Mouse (Mus musculus): ENCODE measurements around the gene Iapp.
"Not testable (repeated sequence)": the region's sequence is repeated elsewhere in the genome, so short reads cannot be mapped to it uniquely, and the experiment has no call there.

Iapp gene

DNA sequence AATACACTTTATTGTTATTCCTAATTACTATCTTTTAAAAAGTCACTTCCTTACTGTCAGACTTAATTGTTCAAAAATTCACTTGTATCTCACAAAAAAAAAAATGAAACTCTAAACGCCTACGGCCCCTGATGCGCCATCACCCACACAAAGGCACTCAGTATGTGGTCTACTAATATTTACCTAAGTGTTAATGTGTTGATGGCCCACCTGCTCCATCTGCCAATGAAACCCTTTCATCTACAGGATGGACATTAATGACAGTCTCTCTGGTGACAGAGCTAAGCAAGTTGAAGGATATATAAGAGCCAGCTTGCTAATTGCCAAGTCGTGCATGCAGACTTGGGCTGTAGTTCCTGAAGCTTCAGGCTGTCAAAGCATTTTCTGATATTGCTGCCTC lies at the start of gene Iapp:
TSS of gene Iapp (plus strand) at position 326 of the 400 bp plus-strand sequence.
- no peak for DNase-seq (ENCODE audit: low spot score)

DNA sequence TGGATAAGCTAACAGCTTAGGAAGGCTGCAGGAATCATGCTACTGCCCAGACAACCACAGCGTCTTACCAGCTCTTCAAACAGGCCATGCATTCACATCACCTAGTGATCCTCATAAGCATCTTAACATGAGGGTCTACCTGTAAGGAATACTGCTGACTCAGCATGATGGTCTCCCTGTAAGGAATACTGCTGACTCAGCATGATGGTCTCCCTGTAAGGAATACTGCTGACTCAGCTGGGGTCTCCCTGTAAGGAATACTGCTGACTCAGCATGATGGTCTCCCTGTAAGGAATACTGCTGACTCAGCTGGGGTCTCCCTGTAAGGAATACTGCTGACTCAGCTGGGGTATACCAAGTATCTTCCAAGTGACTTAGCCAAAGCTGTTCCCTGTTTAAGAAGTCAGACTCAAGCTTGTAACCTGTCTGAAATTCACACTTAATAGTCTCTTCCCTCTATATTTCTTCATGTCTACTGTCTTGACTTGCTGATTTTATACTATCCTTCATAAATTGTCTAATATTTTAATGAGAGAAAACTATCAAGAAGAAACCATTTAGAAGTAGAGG lies 47.4 kb upstream of the Iapp start:
- DNase-seq (ENCODE audit: low spot score), result not testable (repeated sequence)

DNA sequence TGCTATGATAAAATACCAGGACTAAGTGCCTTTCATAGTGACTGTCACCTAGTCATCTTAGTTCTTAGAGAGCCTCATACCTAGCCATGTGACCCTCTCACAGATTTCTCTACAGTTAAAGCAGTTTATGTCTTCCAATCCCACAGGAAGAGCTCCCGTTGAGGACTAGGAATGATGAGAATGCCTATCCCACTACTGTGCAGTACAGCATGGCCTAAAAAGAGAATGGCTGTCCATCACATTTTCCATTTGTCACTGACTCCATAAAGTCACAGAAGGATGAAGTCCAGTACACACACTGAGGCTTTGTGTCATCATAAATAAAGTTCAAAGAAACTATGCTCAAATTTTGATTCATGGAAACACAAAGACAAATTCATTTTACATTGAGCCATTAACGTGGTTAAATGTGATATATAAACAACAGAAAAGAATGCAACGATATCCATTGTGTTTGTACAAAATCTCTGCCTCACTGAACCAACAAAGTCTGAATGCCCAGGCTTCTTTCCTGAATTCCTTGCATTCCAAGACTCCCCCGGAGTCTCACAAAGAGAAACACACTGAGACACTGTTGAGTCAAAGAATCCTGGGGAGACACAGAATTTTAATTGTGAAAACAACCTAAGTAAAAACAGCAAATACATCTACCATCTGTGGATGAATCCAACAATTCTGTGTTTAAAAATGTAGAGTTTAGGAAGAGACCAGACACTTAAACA lies 22.3 kb upstream of the Iapp start:
- no peak for DNase-seq (ENCODE audit: low spot score)

DNA sequence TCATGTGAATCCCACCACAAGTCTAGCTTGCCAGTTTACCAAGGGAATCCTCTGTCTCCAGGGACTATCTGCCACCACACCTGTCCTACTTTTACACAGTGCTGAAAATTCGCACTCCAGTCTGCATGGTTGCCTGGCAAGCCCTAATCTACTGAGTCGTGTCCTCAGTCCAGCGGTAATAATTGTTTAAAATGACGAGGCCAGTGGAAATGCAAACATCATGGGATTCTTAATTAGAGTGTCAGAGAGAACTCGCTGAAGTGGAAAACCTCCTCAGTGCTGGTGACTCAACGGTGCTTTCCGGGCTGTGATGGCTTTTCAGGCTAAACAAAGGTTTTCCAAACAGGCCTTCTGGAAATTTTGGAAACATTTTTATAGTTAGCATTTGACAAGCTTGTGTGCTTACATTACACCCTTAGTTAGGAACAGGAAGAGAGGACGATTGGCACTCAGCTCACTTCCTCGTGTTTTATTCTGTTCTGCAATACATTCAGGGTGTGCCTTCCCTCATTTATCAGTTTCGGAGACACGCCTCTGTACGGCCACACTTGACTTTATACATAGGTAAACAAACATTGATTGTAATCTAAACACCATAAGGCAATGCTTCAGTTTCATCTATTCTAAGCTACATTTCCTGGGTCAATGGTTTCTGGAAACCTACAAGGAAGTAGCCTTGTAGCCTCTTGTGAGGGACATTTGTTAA lies 8.7 kb upstream of the Iapp start:
- DNase-seq (ENCODE audit: low spot score), result no peak

DNA sequence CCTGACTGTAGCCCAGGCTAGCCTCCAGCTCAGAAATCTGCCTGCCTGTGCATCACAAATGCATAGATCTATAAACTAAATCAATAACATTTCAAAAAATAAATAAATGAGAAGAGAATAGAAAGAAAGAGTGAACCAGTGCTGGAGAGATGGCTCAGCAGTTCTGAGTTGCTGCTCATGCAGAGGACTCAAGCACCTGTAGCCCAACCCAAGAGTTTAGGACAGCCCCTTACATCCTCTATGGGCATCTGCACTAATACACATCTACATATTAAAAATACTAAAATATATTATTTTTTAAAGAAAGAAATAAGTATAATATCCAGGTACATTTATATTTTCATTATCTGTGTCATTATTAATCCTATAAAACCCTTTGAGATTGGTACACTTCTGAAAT lies 6.9 kb downstream of the Iapp start:
- no peak for DNase-seq (ENCODE audit: low spot score)

DNA sequence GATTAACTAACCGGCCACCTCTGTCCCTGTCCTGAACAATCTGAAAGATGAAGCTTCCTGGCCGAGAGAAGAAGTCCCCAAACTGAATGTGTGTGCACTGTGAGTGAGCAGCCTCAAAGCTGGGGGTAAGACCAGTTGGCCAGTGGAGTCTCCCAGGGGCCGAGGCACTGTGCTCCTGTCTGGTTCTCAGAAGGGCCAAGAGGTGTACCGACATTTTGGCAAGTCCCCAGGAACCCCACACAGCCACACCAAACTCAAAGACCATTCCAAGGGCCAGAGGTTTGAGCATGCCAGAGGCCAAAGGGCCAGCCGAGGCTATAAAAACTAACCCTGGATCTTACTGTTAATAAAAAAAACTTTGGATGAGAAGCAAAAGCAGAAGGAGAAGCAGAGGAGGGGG lies 16.1 kb downstream of the Iapp start:
- DNase-seq (ENCODE audit: low spot score), result no peak

DNA sequence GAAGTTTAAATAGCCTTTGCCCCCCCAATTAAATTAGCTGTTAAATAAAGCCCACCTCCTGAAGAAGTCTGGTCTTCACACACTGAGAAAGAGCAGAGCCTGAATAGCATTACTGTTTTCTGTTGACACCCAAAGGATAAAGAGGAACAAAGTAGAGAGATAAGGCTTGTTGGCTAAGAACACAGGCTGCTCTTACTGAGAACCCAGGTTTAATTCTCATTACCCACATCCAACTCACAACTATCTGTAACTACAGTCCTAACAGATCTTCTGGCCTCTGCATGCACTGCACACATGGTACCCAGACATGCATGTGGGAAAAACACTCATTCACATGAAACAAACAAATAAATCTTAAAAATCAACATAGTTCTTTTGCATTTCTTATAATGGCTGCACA lies 18.9 kb downstream of the Iapp start:
- DNase-seq (ENCODE audit: low spot score), result no peak

DNA sequence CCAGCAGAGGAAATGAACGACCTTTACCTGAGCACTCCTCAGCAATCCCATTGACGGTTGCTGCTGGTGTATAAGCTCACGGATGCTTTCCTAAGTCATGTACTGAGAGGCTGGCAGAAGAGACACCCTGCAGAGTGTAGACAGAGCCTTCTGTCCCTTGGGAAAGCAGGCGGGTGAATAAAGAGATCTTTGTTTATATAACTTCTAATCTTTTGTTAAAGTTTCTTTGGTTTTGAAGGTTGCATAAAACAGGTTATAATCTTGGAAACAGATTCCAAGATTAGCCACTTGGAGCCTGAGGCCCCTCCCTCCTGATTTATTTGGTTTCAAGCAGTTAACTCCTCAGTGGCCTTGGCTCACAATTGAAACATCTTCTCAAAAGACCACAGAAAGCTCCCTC lies 24.7 kb downstream of the Iapp start, which contains the start of gene Slco1a5:
TSS of gene Slco1a5 (minus strand) at position 101 of the 400 bp plus-strand sequence.
- no peak for DNase-seq (ENCODE audit: low spot score)

DNA sequence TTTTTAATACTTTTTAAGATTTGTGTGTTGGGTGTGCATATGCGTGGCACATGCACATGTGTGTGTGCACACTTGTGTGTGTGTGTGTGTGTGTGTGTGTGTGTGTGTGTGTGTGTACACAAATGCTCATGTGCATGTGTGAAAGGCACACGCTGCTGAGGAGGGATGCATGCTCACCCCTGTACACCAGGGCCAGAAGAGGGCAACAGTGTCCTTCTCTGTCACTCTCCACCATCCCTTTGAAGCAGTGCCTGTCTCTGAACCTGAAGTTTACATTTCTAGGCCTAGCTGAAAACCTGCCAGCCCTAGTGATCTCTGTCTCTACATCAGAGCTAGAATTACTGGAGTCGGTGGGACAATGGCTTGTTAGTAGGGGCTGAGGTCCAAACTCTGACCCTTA lies 28.4 kb downstream of the Iapp start:
- DNase-seq (ENCODE audit: low spot score), result no peak

DNA sequence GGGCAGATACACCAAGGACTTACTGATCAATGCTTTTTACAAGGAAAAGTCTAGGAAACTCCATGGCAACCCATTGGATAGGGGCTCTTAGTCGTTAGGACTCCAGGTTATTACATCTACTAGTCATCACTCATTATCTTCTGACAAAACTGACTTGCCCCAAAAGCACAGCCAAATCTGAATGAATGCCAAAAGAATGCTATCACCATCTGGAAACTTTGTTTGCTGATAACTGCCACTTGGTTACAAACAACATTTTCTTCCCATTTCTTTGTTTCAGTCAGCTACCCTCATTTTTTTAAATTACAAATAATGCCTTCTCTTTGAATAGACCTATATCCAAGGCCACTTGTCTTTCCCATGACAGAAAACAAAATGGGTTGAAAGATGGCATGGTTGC lies 31.0 kb downstream of the Iapp start:
- no peak for DNase-seq (ENCODE audit: low spot score)

DNA sequence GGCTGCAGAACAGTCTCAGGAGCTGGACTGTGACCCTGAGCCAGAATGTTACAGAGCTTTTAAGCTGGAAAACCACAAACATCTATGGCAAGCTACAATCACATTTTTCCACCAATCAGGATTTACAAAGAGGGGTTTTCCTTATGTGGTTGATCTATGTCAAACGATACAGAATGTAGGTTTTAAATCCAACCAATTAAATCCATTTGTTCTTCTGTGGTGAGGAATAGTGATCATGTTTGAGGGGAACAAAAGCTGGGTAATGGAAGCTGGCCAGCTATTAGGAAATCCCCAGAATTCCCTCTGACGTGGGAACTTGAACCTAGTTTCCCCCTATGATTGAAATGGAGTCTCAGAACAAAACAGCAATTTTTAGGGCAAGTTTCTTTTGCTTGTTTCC lies 40.7 kb downstream of the Iapp start:
- DNase-seq (ENCODE audit: low spot score), result no peak

DNA sequence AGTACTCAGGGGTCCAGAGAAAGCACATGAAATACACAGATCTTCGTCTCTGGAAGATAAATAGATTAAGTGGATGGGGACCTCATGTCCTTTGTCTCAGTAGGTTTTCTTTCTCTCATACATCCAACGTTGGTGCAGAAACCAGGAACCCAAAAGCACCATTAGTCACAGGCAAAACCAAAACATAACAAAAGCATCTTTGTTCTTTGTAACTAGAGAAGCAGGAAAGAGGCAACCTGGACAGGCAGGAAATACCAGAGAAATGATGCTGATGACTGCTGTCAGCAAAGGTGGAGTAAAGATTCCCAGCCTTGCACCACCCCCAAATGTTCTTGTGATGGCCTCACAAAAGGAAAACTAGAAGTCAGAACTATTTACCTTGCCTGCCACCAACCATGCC lies 41.4 kb downstream of the Iapp start:
- no peak for DNase-seq (ENCODE audit: low spot score)

DNA sequence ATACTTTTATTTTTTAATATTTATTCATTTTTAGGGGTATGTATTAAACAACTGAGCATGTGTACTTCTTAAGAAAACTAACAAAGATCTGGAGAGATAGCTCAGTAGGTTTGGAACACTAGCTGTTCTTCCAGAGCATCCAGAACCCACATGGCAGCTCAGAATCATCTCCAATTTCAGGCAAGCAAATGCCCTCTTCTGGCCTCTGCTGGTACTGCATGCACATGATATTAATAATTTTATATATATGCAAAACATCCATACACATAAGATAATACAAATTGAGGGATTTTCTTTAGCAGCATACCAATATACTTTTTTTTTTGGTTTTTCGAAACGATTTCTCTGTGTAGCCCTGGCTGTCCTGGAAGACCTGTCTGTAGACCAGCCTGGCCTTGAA lies 45.3 kb downstream of the Iapp start:
- peak; percentile 50 for DNase-seq (ENCODE audit: low spot score)

DNA sequence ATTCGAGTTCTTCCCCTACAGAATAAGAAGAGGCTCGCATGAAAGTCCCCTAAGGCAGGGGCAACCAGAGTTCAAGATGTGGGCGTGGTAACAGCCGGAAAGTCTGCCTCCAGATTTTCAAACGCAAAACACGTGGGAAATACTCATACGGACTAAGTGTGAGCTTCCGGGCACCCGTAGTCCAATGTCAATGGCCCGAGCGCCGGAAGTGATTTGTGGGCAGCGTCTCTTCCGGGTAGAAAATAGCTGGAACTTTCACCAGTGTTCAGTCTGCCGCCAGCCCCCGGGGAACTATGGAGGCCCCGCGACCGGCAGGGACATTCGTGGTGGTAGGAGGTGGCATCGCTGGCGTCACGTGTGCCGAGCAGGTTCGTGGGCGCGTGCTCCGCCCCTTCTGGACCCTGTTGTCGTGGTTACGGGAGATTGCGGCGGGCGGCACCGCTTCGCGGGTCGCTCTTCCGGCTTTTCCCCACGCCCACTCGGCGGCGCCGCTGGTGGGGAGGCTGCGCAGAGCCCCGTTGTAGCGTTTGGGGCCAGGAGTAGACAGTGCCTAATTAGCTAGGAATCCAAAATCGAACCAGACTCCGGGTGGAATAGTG lies 47.3 kb downstream of the Iapp start, which contains the start of gene Pyroxd1:
TSS of gene Pyroxd1 (plus strand) at position 215 of the 599 bp plus-strand sequence.
- peak; percentile 81 for DNase-seq (ENCODE audit: low spot score)

DNA sequence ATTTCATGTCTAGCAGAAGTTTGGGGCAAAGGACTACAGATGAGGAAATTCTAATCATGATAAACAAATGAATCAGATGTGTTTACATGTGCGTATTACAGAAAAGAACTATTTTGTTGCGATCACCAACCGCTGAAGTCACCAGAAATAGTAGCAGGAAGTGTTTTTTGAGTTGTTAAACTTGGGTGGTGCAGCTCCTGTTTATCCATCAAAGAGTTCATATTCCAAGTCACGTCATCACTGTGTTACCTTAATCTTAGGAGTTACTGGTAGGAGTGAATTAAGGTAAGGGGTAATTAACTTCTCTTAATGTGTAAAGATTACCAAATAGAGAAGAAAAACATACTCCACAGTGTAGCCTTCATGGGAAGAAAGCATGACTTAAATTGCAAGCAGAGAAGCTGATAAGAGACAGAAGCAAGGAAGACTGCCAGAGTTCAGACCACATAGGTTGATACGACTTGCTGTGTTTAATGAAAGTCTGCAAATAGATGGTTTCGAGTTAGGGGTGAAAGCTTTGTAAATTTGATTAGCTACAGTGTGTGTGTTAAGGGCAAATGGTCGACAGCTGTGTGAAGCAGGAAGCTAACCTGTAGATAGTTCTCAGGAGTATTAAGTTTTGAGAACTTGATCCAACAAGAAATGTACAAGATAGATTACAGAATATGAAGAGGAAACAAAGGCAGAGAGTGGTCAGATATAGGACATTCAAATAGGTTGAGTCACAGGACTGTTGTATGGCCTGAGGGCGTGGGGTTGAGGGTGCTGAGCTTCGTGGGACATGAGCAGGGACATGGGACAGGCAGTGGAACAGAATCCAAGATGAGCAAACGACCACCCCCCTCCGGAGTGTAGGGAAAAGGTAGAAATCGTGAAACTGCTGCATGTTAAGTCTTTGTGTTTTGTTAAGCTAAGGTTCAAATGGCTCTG lies 48.2 kb downstream of the Iapp start:
- DNase-seq (ENCODE audit: low spot score), result no peak

DNA sequence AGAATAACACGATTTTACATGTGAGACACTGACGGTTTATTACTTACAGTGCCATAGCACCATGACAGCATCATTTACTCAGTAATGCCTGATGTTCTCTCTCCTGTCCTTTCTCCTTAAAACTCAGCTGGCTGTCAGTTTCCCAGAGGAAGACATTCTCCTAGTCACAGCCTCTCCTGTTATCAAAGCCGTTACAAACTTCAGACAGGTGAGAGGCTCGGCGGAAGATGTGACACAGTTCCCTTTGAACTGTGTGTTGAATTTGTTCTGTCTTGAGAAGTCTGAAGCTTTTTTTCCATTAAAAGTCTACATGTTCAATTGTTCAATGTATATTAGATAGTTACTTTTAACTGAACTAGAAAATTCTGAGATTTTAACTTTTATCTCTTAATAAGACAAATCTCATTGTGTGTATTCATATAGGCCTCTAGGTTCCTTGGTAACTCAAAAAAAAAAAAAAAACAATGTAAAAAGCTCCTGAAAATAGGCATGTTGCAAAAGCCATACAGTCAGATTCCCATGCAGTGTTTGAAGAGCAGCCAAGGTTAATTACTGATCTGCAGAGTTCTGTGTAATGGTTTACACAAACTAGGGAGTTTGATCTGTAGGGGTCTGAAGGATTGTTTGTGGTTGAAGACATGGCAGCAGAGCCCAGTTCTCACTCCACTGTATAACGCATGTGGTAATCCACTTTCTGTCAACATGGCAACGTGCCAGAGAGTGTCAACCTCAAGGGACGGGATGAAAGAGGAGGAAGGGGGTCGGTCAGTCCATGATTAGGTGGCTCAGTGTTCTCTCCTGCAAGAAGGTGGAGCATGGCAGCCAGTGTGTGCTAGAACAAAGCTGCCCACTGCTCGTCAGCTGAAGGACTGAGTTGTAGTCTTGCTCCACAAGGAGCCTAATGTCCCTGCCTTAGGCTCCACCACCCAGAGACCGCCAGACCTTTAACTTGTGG lies 49.5 kb downstream of the Iapp start:
- no peak for DNase-seq (ENCODE audit: low spot score)

DNA sequence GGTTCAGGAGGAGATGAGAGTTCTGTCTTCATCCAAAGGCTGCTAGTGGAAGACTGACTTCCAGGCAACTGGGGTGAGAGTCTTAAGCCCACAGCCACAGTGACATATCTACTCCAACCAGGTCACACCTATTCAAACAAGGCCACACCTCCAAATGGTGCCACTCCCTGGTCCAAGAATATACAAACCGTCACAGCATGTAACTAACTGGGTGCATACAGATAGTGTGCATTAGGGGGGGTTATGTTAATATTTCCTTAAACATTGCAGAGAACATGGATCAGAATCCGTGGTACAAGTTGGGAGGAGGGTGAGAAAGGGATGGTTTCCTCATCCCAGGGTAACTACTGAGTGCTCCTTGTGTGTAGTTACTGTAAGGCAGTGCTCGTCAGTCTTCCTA lies 53.9 kb downstream of the Iapp start:
- not testable (repeated sequence) for DNase-seq (ENCODE audit: low spot score)

All from urinary bladder, postnatal 14 days (tissue).